Mouse (Mus musculus): ENCODE measurements around the gene Slc25a22.

- no peak for TF ChIP-seq CTCF (conservative IDR thresholded peaks at IDR 0.05; ENCODE audit: insufficient read depth, insufficient read length, low read depth, low read length)
- TF ChIP-seq POLR2A (IDR thresholded peaks at IDR 0.05; ENCODE audit: low read depth, low read length), result no peak
Measured at GRCm38 (mm10) chr7:141482531-141483024, 44.9 kb upstream of the Slc25a22 start.

All from kidney, adult 2 months (tissue).